Mouse (Mus musculus) intestine, embryonic 15.5 days (tissue): ENCODE measurements around the gene Mecom. TPM values are rescaled to one million over a fixed set of nuclear protein-coding genes. Genes with fewer than 3 reads are reported as not detected.

ENCODE experiments used
- ATAC-seq: fragments of 200-750 bp; cut with Nextera tagmentation; 2 replicates; pipeline ENCODE4 v1.8.0; 2017; ENCODE audit warnings: moderate TSS enrichment, moderate library complexity
- H3K27ac ChIP-seq: fragments of 300-500 bp; sonication (generic); 2 replicates; pipeline ENCODE4 v1.5.1; 2015; ENCODE audit warnings: mild to moderate bottlenecking, inconsistent platforms
- H3K27me3 ChIP-seq: fragments of 300-500 bp; sonication (generic); replicated peaks from 2 replicates; pipeline ENCODE4 v1.6.1; 2015; ENCODE audit warnings: inconsistent platforms
- H3K36me3 ChIP-seq: fragments of 300-500 bp; sonication (generic); 2 replicates; pipeline ENCODE4 v1.6.1; 2015; ENCODE audit warnings: inconsistent platforms
- H3K4me1 ChIP-seq: fragments of 300-500 bp; sonication (generic); replicated peaks from 2 replicates; pipeline ENCODE4 v1.6.1; 2015; ENCODE audit warnings: inconsistent platforms
- H3K4me2 ChIP-seq: fragments of 300-500 bp; sonication (generic); replicated peaks from 2 replicates; pipeline ENCODE4 v1.6.1; 2015; ENCODE audit warnings: mild to moderate bottlenecking, inconsistent platforms
- H3K4me3 ChIP-seq: fragments of 300-500 bp; sonication (generic); replicated peaks from 2 replicates; pipeline ENCODE4 v1.5.1; 2015; ENCODE audit warnings: inconsistent platforms
- H3K9ac ChIP-seq: fragments of 300-500 bp; sonication (generic); 2 replicates; pipeline ENCODE4 v1.6.1; 2015; ENCODE audit warnings: inconsistent platforms
- H3K9me3 ChIP-seq: fragments of 300-500 bp; sonication (generic); 2 replicates; pipeline ENCODE4 v1.6.1; 2016; ENCODE audit warnings: inconsistent platforms
- WGBS: fragments of 180-500 bp; shearing (Covaris S2); methylation state at CpG from one replicate; pipeline ENCODE4 v1.1.7; 2015; 5-methylcytosine and 5-hydroxymethylcytosine counted together
- polyA plus RNA-seq: library from polyadenylated mRNA; unstranded; fragments of >200 nt; fragmentation: Nextera tagmentation; extraction: Ambion mirVana; gene quantifications from 2 replicates; pipeline ENCODE4 v1.2.1, GENCODE M21; 2015

Mecom gene
- polyA plus RNA-seq, 1 experiment from 2014 or later = 11.6 TPM

DNA sequence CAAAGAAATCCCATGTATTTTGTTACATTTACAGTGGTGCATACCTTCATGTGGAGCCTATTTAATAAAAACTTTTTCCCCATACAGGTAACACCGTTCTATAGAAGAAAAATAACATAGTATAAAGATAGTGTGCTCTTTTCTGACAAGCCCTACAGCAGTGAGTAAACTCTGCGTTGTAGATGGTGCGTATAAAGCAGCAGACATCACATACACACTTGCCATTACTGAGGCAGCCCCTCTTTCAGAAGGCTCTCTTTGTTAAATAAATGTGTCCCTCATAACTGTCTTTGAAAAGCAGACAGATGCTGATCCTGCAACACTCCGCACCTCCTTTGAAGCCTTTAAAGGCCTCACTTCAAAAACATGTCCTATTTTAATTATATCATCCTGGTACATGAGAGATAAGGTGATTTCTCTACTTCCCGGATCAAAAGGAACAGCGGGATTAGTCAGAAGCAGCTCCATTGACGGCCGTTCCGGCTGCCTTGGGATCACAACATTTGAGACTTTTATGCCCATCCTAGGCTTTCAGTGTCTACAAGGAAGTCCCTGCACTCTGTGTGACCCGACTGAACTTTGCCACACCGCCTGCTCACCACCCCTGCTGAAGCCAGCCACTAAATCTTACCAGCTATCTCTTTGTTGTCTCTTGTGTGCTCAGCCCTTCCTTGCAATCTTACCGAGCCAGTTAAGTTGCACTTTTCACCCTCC lies 355.4 kb downstream of the Mecom start:
- Histone ChIP-seq H3K4me3 (no peak overlapping the region), H3K9me3 (no peaks in the 10 kb centered on the region), H3K9ac (no peak overlapping the region), H3K27ac (no peak overlapping the region), H3K27me3 (no peaks in the 10 kb centered on the region), H3K36me3 (no peaks in the 10 kb centered on the region), H3K4me1 (no peaks in the 10 kb centered on the region), H3K4me2 (0 out of 2 replicates have a peak overlapping the region, but pooled peaks have one; percentile 3)
- ATAC-seq = peak; percentile 79
- 28% methylated on average over 12 of the region's 12 CpGs for WGBS

DNA sequence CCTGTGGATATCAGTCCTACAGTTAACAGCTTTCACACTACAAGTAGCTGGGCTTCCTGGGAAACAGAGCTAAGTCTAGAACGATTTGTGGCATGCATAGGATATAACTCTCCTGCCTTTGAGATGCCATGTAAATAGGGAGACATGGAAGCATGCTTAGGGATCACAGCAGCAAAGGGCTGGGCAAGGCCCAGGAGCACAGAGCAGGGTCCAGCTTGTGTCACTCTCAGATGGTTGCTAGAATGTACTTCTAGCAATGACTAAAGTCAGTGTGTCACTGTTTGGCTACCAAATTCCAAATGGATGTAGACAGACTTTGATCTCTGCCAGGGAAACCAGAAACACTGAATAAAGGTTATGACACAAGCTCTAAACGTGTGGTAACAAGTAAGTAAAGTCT lies 358.5 kb downstream of the Mecom start:
- Histone ChIP-seq H3K4me2 (no peak overlapping the region), H3K9ac (no peak overlapping the region), H3K4me3 (no peak overlapping the region), H3K36me3 (no peaks in the 10 kb centered on the region), H3K27ac (no peak overlapping the region), H3K27me3 (no peaks in the 10 kb centered on the region), H3K4me1 (no peaks in the 10 kb centered on the region), H3K9me3 (no peaks in the 10 kb centered on the region)
- ATAC-seq = peak; percentile 35; the same call in 1 of the 2 replicates
- WGBS = 70% methylated on average over 2 of the region's 2 CpGs

DNA sequence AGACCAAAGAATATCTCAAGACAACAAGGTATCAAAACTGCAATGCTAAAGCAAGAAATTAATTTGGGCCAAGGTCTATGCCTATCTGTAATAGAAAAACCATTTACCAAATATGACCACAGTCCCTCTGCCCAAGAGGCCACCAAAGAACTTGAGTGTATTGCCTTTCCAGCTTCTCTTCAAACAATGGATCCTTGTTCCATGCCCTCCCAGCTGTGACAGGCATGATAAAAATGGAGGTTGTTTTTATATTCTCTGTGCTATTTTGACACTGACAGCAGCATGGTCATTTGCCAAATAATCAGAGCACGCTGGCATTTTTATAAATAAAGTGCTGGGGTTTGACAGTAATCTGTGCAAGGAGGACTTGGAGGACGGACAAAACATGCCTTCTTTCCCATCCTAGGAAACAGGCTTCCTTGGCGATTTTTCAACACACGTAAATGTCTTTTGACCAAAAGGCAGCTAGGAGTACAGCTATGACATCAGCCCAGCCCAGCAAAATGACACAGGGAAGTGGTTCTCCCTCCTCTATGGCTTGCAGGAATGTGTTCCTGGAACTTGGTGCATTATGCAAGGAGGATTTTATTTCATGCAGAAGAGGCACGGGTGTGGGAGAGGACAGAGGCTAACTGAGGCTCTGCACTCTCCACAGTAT lies 359.9 kb downstream of the Mecom start:
- no peak overlapping the region for H3K9ac ChIP-seq
- H3K36me3 ChIP-seq = no peaks in the 10 kb centered on the region
- no peaks in the 10 kb centered on the region for H3K4me1 ChIP-seq
- H3K4me3 ChIP-seq = no peak overlapping the region
- no peak overlapping the region for H3K27ac ChIP-seq
- H3K4me2 ChIP-seq = no peak overlapping the region
- H3K9me3 ChIP-seq = no peaks in the 10 kb centered on the region
- WGBS = 55% methylated on average over 5 of the region's 5 CpGs
- ATAC-seq = no peak
- no peaks in the 10 kb centered on the region for H3K27me3 ChIP-seq

GRCm38 (mm10) chr3:30181807-30182481 lies 365.9 kb downstream of the Mecom start:
- H3K36me3 ChIP-seq = no peaks in the 10 kb centered on the region
- no peaks in the 10 kb centered on the region for H3K4me1 ChIP-seq
- no peaks in the 10 kb centered on the region for H3K9me3 ChIP-seq
- no peak overlapping the region for H3K4me3 ChIP-seq
- ATAC-seq = no peak
- WGBS = 82% methylated on average over 8 of the region's 8 CpGs
- no peak overlapping the region for H3K9ac ChIP-seq
- no peak overlapping the region for H3K27ac ChIP-seq
- no peaks in the 10 kb centered on the region for H3K27me3 ChIP-seq
- H3K4me2 ChIP-seq = no peak overlapping the region

DNA sequence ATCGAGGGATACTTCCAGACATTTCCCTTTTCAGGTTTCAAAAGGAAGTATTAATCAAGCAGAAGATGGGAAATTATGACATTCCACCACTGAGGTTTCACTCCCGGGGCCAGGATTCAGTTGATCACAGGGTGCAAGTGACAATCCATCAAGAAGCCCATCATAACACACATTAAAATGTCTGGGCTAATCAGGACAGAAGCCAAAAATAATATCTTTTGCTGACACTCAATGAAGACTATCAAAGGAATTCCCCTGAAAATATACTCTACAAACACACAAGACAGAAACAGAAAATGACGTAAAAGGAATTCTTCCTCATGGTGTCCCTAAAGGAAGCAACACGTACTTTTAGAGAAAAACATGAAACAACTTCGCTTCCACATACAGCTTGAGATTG lies 371.2 kb downstream of the Mecom start:
- no peak for ATAC-seq
- no peak overlapping the region for H3K9ac ChIP-seq
- no peaks in the 10 kb centered on the region for H3K36me3 ChIP-seq
- no peak overlapping the region for H3K27ac ChIP-seq
- 79% methylated on average over 5 of the region's 5 CpGs for WGBS
- H3K9me3 ChIP-seq = no peaks in the 10 kb centered on the region
- no peaks in the 10 kb centered on the region for H3K4me1 ChIP-seq
- H3K4me2 ChIP-seq = no peak overlapping the region
- H3K27me3 ChIP-seq = no peaks in the 10 kb centered on the region
- H3K4me3 ChIP-seq = no peak overlapping the region

GRCm38 (mm10) chr3:30173812-30174211 lies 374.0 kb downstream of the Mecom start:
- Histone ChIP-seq H3K4me3 (no peak overlapping the region), H3K4me2 (no peak overlapping the region), H3K4me1 (no peaks in the 10 kb centered on the region), H3K27me3 (no peaks in the 10 kb centered on the region), H3K36me3 (no peaks in the 10 kb centered on the region), H3K9ac (no peak overlapping the region), H3K9me3 (no peaks in the 10 kb centered on the region), H3K27ac (no peak overlapping the region)
- 57% methylated on average over 3 of the region's 3 CpGs for WGBS
- peak; percentile 96 for ATAC-seq

DNA sequence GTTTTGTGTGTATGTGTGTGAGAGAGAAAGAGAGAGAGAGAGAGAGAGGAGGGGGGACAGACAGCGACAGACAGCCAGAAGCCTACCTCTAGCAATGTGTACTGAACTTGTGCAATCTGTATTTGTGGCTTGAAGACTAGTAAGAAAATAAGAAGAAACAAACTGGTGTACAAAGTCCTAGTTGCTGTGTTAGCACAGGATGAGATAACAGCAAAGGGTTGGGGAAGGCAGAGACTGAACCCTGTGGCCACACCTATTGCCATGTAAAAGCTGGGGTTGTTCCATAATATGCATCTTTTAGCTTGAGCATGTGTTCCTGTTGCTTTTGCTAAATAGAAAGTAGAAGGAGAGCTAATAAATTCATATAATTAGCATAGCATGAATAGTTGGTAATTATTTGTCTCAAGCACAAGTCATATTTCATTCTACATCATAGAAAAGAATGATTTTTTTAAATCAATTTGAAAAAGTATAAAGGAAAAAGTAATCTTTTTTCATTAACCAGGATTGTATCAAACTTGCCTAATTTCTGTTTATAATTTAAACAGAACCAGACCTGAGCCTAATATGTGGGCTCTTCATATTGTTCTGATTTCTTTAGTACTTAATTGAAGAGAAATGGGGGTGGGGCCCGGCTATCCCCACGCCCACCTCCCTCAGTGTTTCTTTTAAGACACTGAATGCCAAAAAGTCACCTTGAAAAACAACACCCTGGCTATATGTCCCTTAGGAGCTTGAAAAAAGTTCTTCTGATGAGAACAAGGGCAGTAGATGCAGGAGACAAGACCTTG lies 379.2 kb downstream of the Mecom start:
- Histone ChIP-seq H3K4me3 (no peak overlapping the region), H3K27me3 (no peaks in the 10 kb centered on the region), H3K4me1 (no peaks in the 10 kb centered on the region), H3K27ac (no peak overlapping the region), H3K9me3 (no peaks in the 10 kb centered on the region), H3K4me2 (no peak overlapping the region), H3K36me3 (no peaks in the 10 kb centered on the region), H3K9ac (no peak overlapping the region)
- WGBS = 72% methylated on average over 3 of the region's 3 CpGs
- peak; percentile 91 for ATAC-seq

DNA sequence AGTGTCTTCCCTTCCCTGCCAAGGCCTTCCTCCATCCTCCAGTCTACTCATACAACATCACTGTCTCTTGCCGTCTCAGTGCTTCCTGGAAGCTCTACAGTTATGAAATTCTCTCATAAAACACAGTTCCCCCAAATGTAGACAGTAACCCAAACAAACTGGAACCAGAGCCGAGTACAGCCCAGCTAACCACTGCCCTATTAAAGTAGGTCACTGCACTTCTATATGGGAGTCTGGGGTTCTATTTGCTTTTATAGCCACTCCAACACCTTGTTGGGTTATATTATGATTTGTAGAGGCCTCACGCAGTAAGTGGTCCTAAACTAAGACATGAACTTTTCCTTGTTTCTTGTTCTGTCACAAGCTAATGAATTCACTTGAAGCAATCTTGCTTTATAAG lies 380.8 kb downstream of the Mecom start:
- Histone ChIP-seq H3K9me3 (no peaks in the 10 kb centered on the region), H3K4me3 (no peak overlapping the region), H3K36me3 (no peaks in the 10 kb centered on the region), H3K27ac (no peak overlapping the region), H3K27me3 (no peaks in the 10 kb centered on the region), H3K9ac (no peak overlapping the region), H3K4me2 (no peak overlapping the region), H3K4me1 (no peaks in the 10 kb centered on the region)
- no peak for ATAC-seq
- 80% methylated on average over 3 of the region's 3 CpGs for WGBS

DNA sequence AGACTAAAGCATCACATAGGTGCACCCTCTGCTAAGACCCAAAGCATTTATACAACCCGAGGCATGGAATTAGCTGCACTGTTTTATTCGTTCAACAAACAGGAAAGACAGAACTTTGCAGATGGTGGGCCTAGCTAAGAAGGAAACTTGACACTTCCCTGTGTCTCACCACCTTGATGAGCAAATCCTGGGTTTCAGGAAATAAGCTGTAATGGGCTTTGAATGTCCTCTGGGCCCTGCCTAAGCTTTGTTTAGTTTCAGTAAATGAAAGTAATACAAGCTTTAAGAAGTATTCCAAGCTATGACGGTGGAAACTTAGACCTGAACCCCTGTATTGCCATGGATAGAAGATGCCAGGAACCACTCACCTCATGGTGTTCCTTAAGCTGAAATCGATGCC lies 383.0 kb downstream of the Mecom start:
- Histone ChIP-seq H3K9ac (no peak overlapping the region), H3K36me3 (no peaks in the 10 kb centered on the region), H3K4me3 (no peak overlapping the region), H3K4me1 (no peaks in the 10 kb centered on the region), H3K4me2 (no peak overlapping the region), H3K9me3 (no peaks in the 10 kb centered on the region), H3K27me3 (no peaks in the 10 kb centered on the region), H3K27ac (no peak overlapping the region)
- ATAC-seq = no peak
- WGBS = 72% methylated on average over 4 of the region's 4 CpGs

- H3K4me1 ChIP-seq = no peaks in the 10 kb centered on the region
- 42% methylated on average over 4 of the region's 4 CpGs for WGBS
- no peak overlapping the region for H3K4me3 ChIP-seq
- ATAC-seq = peak; percentile 66
- no peak overlapping the region for H3K27ac ChIP-seq
- no peak overlapping the region for H3K9ac ChIP-seq
- H3K27me3 ChIP-seq = no peaks in the 10 kb centered on the region
- H3K9me3 ChIP-seq = no peaks in the 10 kb centered on the region
- H3K4me2 ChIP-seq = no peak overlapping the region
- no peaks in the 10 kb centered on the region for H3K36me3 ChIP-seq
Measured at GRCm38 (mm10) chr3:30163390-30163789, 384.4 kb downstream of the Mecom start.

DNA sequence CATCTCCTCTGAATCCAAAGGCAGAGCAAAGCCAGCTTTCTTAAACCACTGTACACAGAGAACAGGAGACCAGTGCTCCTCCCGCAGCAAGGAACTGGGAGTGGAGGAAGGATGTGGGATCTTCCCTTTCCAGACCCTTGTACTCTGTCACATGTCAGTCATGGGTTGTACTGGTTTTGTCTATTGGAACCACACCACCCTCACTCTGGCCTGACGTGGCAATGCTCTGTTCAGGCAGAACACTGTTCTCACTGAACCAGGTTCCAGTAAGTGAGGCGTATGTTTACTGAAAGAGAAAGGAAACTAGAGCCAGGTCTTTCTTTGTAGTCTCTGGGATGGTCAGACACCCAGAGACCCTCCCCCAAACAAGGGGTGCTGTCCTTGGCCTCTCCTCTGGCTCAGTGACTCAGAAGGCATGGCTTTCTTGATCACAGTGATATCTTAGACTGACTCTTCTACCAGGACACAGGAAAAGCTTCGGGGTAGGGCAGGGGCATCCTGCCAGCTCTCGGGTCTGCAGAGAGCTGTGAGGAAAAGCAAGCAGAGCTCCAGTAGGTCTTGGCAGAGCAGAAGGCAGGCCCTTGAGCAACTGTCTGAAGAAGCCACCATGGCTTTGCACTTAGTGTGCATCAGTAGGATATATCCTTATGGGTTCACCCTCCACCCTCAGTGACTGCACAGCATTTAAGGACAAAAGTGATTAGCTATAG lies 386.7 kb downstream of the Mecom start:
- peak; percentile 48 for ATAC-seq
- WGBS = 68% methylated on average over 5 of the region's 5 CpGs
- no peak overlapping the region for H3K27ac ChIP-seq

GRCm38 (mm10) chr3:30160346-30160745 lies 387.5 kb downstream of the Mecom start:
- Histone ChIP-seq H3K27me3 (no peaks in the 10 kb centered on the region), H3K9me3 (no peaks in the 10 kb centered on the region), H3K4me1 (no peaks in the 10 kb centered on the region), H3K9ac (no peak overlapping the region), H3K27ac (no peak overlapping the region), H3K36me3 (no peaks in the 10 kb centered on the region), H3K4me3 (no peak overlapping the region), H3K4me2 (no peak overlapping the region)
- WGBS = 81% methylated on average over 5 of the region's 5 CpGs
- ATAC-seq = no peak

More for the DNA sequence above, 386.7 kb downstream of the Mecom start:
- Histone ChIP-seq H3K36me3 (no peaks in the 10 kb centered on the region), H3K4me2 (no peak overlapping the region), H3K9me3 (no peaks in the 10 kb centered on the region), H3K4me1 (no peaks in the 10 kb centered on the region), H3K27me3 (no peaks in the 10 kb centered on the region), H3K4me3 (no peak overlapping the region), H3K9ac (no peak overlapping the region)
